Mouse (Mus musculus) urinary bladder, postnatal 14 days (tissue): ENCODE measurements at regions not wholly inside any gene's neighbourhood (a gene's known extent, or its start where the extent isn't known, plus 50 kb on each side); places are given as distances from the start of the nearest gene placed in this dataset.

Source experiments
- DNase-seq: peaks from one replicate; pipeline ENCODE4 v3.0.0; 2021; ENCODE audit warnings: low spot score

GRCm38 (mm10) chr14:61665815-61666214 is 58.6 kb downstream of the Kcnrg start:
- DNase-seq, result no peak

- DNase-seq, result no peak
These were observed 65.9 kb downstream of the Kcnrg start for GRCm38 (mm10) chr14:61673184-61673583.

GRCm38 (mm10) chr14:61678107-61678506 is 70.8 kb downstream of the Kcnrg start:
- no peak for DNase-seq

GRCm38 (mm10) chr14:61680818-61681707 is 73.8 kb downstream of the Kcnrg start:
- peak; percentile 88 for DNase-seq

GRCm38 (mm10) chr14:61681708-61682701 is 74.7 kb downstream of the Kcnrg start:
- peak; percentile 94 for DNase-seq

- DNase-seq, result peak; percentile 71
These were observed 75.6 kb downstream of the Kcnrg start for GRCm38 (mm10) chr14:61682721-61683355.

- DNase-seq, result no peak
These were observed 76.1 kb downstream of the Kcnrg start for GRCm38 (mm10) chr14:61683356-61683740.

- no peak for DNase-seq
These were observed 76.6 kb downstream of the Kcnrg start for GRCm38 (mm10) chr14:61683791-61684411.

- DNase-seq, result no peak
These were observed 77.4 kb downstream of the Kcnrg start for GRCm38 (mm10) chr14:61684473-61685230.

GRCm38 (mm10) chr14:61685231-61685800 is 78.1 kb downstream of the Kcnrg start:
- no peak for DNase-seq

GRCm38 (mm10) chr14:61686101-61686691 is 78.9 kb downstream of the Kcnrg start:
- no peak for DNase-seq

- DNase-seq, result peak; percentile 27
These were observed 79.6 kb downstream of the Kcnrg start for GRCm38 (mm10) chr14:61686821-61687341.

- no peak for DNase-seq
These were observed 80.2 kb downstream of the Kcnrg start for GRCm38 (mm10) chr14:61687346-61688012.

- DNase-seq, result no peak
These were observed 80.8 kb downstream of the Kcnrg start for GRCm38 (mm10) chr14:61688013-61688520.

GRCm38 (mm10) chr14:61688666-61689065 is 81.4 kb downstream of the Kcnrg start:
- no peak for DNase-seq

GRCm38 (mm10) chr14:61689281-61689680 is 82.0 kb downstream of the Kcnrg start:
- no peak for DNase-seq

GRCm38 (mm10) chr14:61689776-61690175 is 82.5 kb downstream of the Kcnrg start:
- DNase-seq, result no peak

- no peak for DNase-seq
These were observed 84.6 kb downstream of the Kcnrg start for GRCm38 (mm10) chr14:61691785-61692372.

GRCm38 (mm10) chr14:61694796-61695195 is 87.5 kb downstream of the Kcnrg start:
- no peak for DNase-seq
